In the genomic region with DNA sequence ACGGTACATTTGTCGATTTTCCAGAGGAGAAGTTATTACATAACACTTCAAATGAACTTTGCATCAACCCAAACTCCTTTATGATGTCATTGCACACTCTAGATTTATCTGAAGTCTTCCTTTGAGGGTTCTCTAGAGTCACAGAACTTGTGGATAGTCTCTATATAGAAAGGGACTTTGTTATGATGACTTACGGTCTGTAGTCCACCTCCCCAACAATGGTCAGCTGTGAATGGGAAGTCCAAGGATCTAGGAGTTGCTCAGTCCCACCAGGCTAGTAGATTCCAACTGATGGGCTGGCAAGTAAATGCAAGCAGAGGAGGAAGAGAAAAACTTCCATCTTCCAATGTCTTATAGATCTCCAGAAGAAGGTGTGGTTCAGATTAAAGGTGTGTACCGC, we compare ENCODE assay signal across 9 mouse cellular contexts. TPM values are rescaled to one million over a fixed set of nuclear protein-coding genes. Genes with fewer than 3 reads are reported as not detected.
A peak's percentile ranks its signal among the peaks of the same experiment; 100 is the strongest.
DNase-seq lines count a peak whose midpoint lies in the region; ATAC-seq and TF ChIP-seq lines count a peak whose summit lies in the region.
"Had no signal": no experiment of that assay in that cellular context is flagged by ENCODE, and none has a peak within 500 bp of the region (broad histone marks: within the 10 kb centered on the region; RNA-seq: fewer than 3 reads in every experiment).

No protein-coding gene starts in this region.

- no peak for ATAC-seq in neural tube, embryonic 15.5 days (ENCODE audit: low FRiP score)

- TF ChIP-seq POLR2A in lung, adult 2 months (IDR thresholded peaks at IDR 0.05; ENCODE audit: borderline replicate concordance, extremely low read depth, low read depth, low read length) = no peak
- no peak for TF ChIP-seq POLR2A in embryonic fibroblast, embryonic 13.5 days (IDR thresholded peaks at IDR 0.05; ENCODE audit: low read depth, low read length)

- 34% methylated on average over 4 of the region's 4 CpGs for WGBS in lung, adult 2 months
- 38% methylated on average over 4 of the region's 4 CpGs for WGBS in limb, embryonic 10.5 days
- 32% methylated on average over 4 of the region's 4 CpGs for WGBS in neural tube, embryonic 15.5 days

- peak overlapping the region; percentile 45 for H3K4me3 ChIP-seq in lung, adult 2 months (replicated peaks; ENCODE audit: extremely low read depth, low read depth, low read length)
- peak overlapping the region; percentile 78 for H3K4me3 ChIP-seq in embryonic fibroblast, embryonic 13.5 days (ENCODE audit: insufficient read depth, low read length)
- H3K4me3 ChIP-seq in limb, embryonic 10.5 days = peak overlapping the region; percentile 100
- H3K4me3 ChIP-seq in neural tube, embryonic 15.5 days (replicated peaks) = peak overlapping the region; percentile 53

- peaks cover 22% of the 10 kb centered on the region for H3K36me3 ChIP-seq in limb, embryonic 10.5 days
- peaks cover 18% of the 10 kb centered on the region for H3K36me3 ChIP-seq in neural tube, embryonic 15.5 days

- no peaks in the 10 kb centered on the region for H3K9me3 ChIP-seq in limb, embryonic 10.5 days (replicated peaks)
- H3K9me3 ChIP-seq in neural tube, embryonic 15.5 days (replicated peaks) = no peaks in the 10 kb centered on the region

- no peaks in the 10 kb centered on the region for H3K27me3 ChIP-seq in limb, embryonic 10.5 days (ENCODE audit: low read depth, poor library complexity, severe bottlenecking)
- no peaks in the 10 kb centered on the region; the same call in 1 of the 2 replicates for H3K27me3 ChIP-seq in neural tube, embryonic 15.5 days (replicated peaks)

- H3K4me1 ChIP-seq in lung, adult 2 months (ENCODE audit: control insufficient read depth, insufficient read depth, low read length) = peaks cover 3% of the 10 kb centered on the region
- no peaks in the 10 kb centered on the region for H3K4me1 ChIP-seq in embryonic fibroblast, embryonic 13.5 days (ENCODE audit: control insufficient read depth, insufficient read depth, low read length)
- H3K4me1 ChIP-seq in limb, embryonic 10.5 days = peaks cover 11% of the 10 kb centered on the region
- peaks cover 12% of the 10 kb centered on the region for H3K4me1 ChIP-seq in neural tube, embryonic 15.5 days

- H3K27ac ChIP-seq in embryonic fibroblast, embryonic 13.5 days (ENCODE audit: insufficient read depth, low read length) = peak overlapping the region; percentile 60; the same call in 1 of the 2 replicates
- H3K27ac ChIP-seq in limb, embryonic 10.5 days = peak overlapping the region; percentile 99
- peak overlapping the region; percentile 96 for H3K27ac ChIP-seq in neural tube, embryonic 15.5 days (replicated peaks)

- TF ChIP-seq CTCF in lung, adult 2 months (IDR thresholded peaks at IDR 0.05; ENCODE audit: insufficient read depth, low read length) = no peak
- no peak for TF ChIP-seq CTCF in embryonic fibroblast, embryonic 13.5 days (IDR thresholded peaks at IDR 0.05; ENCODE audit: borderline replicate concordance, insufficient read depth, low read length)

- no peak for DNase-seq in lung, adult 2 months
- DNase-seq in lung, postnatal 4 days = no peak
- no peak for DNase-seq in limb, embryonic 10.5 days (ENCODE audit: low spot score)
- no peak for DNase-seq in urinary bladder, postnatal 36 days (ENCODE audit: low spot score in 2 of 2)
- no peak for DNase-seq in embryo, embryonic 10.5 days (ENCODE audit: low spot score)
- no peak for DNase-seq in spleen, adult 18-20 months

- peak overlapping the region; percentile 62 for H3K4me2 ChIP-seq in neural tube, embryonic 15.5 days

- peak overlapping the region; percentile 53 for H3K9ac ChIP-seq in neural tube, embryonic 15.5 days (replicated peaks)

RNA-seq across cellular contexts. Expression of a gene that starts 0.6 kb away (rescaled TPM):
- 31.3 and 32.2 TPM in 2 replicates for polyA plus RNA-seq in lung, adult 2 months (2012; rRNA removed)
- 68.5 and 85.3 TPM in 2 replicates for polyA plus RNA-seq in embryonic fibroblast, embryonic 13.5 days (2011; ENCODE audit: insufficient read length, low read depth, missing spikeins)
- polyA plus RNA-seq in limb, embryonic 10.5 days (2016; fragmentation: Nextera tagmentation; extraction: Ambion mirVana) = 164 and 168 TPM in 2 replicates
- 71.1 and 80.0 TPM in 2 replicates for polyA plus RNA-seq in neural tube, embryonic 15.5 days (2015; fragmentation: Nextera tagmentation; extraction: Ambion mirVana)

RNA-seq across cellular contexts. Expression of a gene that starts 1.3 kb away (rescaled TPM):
- 0.57 and 1.0 TPM in 2 replicates for polyA plus RNA-seq in lung, adult 2 months (2012; rRNA removed)
- 0.63 and 1.4 TPM in 2 replicates for polyA plus RNA-seq in embryonic fibroblast, embryonic 13.5 days (2011; ENCODE audit: insufficient read length, low read depth, missing spikeins)
- 1.3 and 1.4 TPM in 2 replicates for polyA plus RNA-seq in limb, embryonic 10.5 days (2016; fragmentation: Nextera tagmentation; extraction: Ambion mirVana)
- polyA plus RNA-seq in neural tube, embryonic 15.5 days (2015; fragmentation: Nextera tagmentation; extraction: Ambion mirVana) = 1.5 and 2.8 TPM in 2 replicates

RNA-seq across cellular contexts. Expression of a gene that starts 6.6 kb away (rescaled TPM):
- polyA plus RNA-seq in lung, adult 2 months (2012; rRNA removed) = 0.05 TPM in 1 of 2 replicates, not detected in the other
- polyA plus RNA-seq in embryonic fibroblast, embryonic 13.5 days (2011; ENCODE audit: insufficient read length, low read depth, missing spikeins) = not detected in 2 replicates
- not detected in 2 replicates for polyA plus RNA-seq in limb, embryonic 10.5 days (2016; fragmentation: Nextera tagmentation; extraction: Ambion mirVana)
- polyA plus RNA-seq in neural tube, embryonic 15.5 days (2015; fragmentation: Nextera tagmentation; extraction: Ambion mirVana) = 2.5 and 3.0 TPM in 2 replicates
- polyA plus RNA-seq: small intestine, adult 2 months had no signal

RNA-seq across cellular contexts. Expression of a gene that starts 20.6 kb away (rescaled TPM):
- polyA plus RNA-seq in lung, adult 2 months (2012; rRNA removed) = 242 and 409 TPM in 2 replicates
- 31.3 and 46.4 TPM in 2 replicates for polyA plus RNA-seq in embryonic fibroblast, embryonic 13.5 days (2011; ENCODE audit: insufficient read length, low read depth, missing spikeins)
- polyA plus RNA-seq in limb, embryonic 10.5 days (2016; fragmentation: Nextera tagmentation; extraction: Ambion mirVana) = 74.8 and 75.6 TPM in 2 replicates
- polyA plus RNA-seq in neural tube, embryonic 15.5 days (2015; fragmentation: Nextera tagmentation; extraction: Ambion mirVana) = 106 and 119 TPM in 2 replicates

RNA-seq across cellular contexts. Expression of a gene that starts 24.5 kb away (rescaled TPM):
- polyA plus RNA-seq in lung, adult 2 months (2012; rRNA removed) = 0.65 and 1.1 TPM in 2 replicates
- 0.28 and 0.72 TPM in 2 replicates for polyA plus RNA-seq in embryonic fibroblast, embryonic 13.5 days (2011; ENCODE audit: insufficient read length, low read depth, missing spikeins)
- 0.65 and 0.68 TPM in 2 replicates for polyA plus RNA-seq in limb, embryonic 10.5 days (2016; fragmentation: Nextera tagmentation; extraction: Ambion mirVana)
- 0.43 and 0.44 TPM in 2 replicates for polyA plus RNA-seq in neural tube, embryonic 15.5 days (2015; fragmentation: Nextera tagmentation; extraction: Ambion mirVana)

Comparison
In these comparisons a context has a peak if more than half of its experiments do, and no peak if none do; other contexts are left out.
1. H3K4me3 ChIP-seq: peak in every context shown above with its lines; median percentile 100 in limb, embryonic 10.5 days; 78 in embryonic fibroblast, embryonic 13.5 days; 53 in neural tube, embryonic 15.5 days; 45 in lung, adult 2 months.